Mouse (Mus musculus) bone marrow, adult 2 months (tissue): Measurements from ENCODE around the gene Mcm10.

Experiments
- CTCF ChIP-seq: fragments of 200-500 bp; IDR thresholded peaks from 2 replicates; pipeline ENCODE4 v1.5.1; 2011; ENCODE audit warnings: low read length, control low read depth; ENCODE audit not compliant: control insufficient read depth, insufficient read depth
- POLR2A ChIP-seq: fragments of 200-500 bp; IDR thresholded peaks from 2 replicates; pipeline ENCODE4 v1.6.1; 2011; ENCODE audit warnings: low read depth, mild to moderate bottlenecking, control low read depth, low read length, borderline replicate concordance; ENCODE audit not compliant: control insufficient read depth

- TF ChIP-seq POLR2A (no peak), CTCF (no peak)
These were observed 22.6 kb upstream of the Mcm10 start for GRCm38 (mm10) chr2:5035241-5035640.
